In genomic region chr13:80992342-80992741, GRCm38 (mm10) we compare ENCODE assay signal across 19 mouse cellular contexts.
DNase-seq lines count a peak whose midpoint lies in the region; ATAC-seq lines count a peak whose summit lies in the region.
"Had no signal": no experiment of that assay in that cellular context is flagged by ENCODE, and none has a peak within 500 bp of the region (broad histone marks: within the 10 kb centered on the region; RNA-seq: fewer than 3 reads in every experiment).

No protein-coding gene starts in this region.

- peak; percentile 76 for ATAC-seq in heart, embryonic 11.5 days (replicated peaks; ENCODE audit: insufficient number of reproducible peaks, low FRiP score, low TSS enrichment)
- peak; percentile 69; the same call in 1 of the 2 replicates for ATAC-seq in lung, embryonic 15.5 days (ENCODE audit: borderline replicate concordance, extremely low read depth, low FRiP score, low TSS enrichment)
- ATAC-seq: forebrain, embryonic 16.5 days; inflammation-experienced regulatory T-cells, adult 6 months had no signal

- 42% methylated on average over 2 of the region's 2 CpGs for WGBS in heart, embryonic 11.5 days (ENCODE audit: insufficient replicate concordance)
- WGBS in lung, embryonic 15.5 days: 32% methylated on average over 2 of the region's 2 CpGs

- H3K4me3 ChIP-seq in heart, embryonic 11.5 days (ENCODE audit: low read depth, low read length): no peak overlapping the region
- H3K4me3 ChIP-seq in lung, embryonic 15.5 days: no peak overlapping the region
- H3K4me3 ChIP-seq: hindbrain, embryonic 10.5 days had no signal

- no peak overlapping the region for H3K9ac ChIP-seq in heart, embryonic 11.5 days (ENCODE audit: low read depth, low read length)
- no peak overlapping the region for H3K9ac ChIP-seq in lung, embryonic 15.5 days

- H3K9me3 ChIP-seq in heart, embryonic 11.5 days (replicated peaks; ENCODE audit: control insufficient read depth, low read length): no peaks in the 10 kb centered on the region
- H3K9me3 ChIP-seq in lung, embryonic 15.5 days: no peaks in the 10 kb centered on the region
- H3K9me3 ChIP-seq: hindbrain, embryonic 10.5 days had no signal

- H3K27me3 ChIP-seq in heart, embryonic 11.5 days (ENCODE audit: control insufficient read depth, insufficient read depth, low read length): no peaks in the 10 kb centered on the region
- H3K27me3 ChIP-seq in lung, embryonic 15.5 days: no peaks in the 10 kb centered on the region

- H3K4me1 ChIP-seq in heart, embryonic 11.5 days (ENCODE audit: control insufficient read depth, insufficient read depth, low read length): peaks cover 8% of the 10 kb centered on the region; the same call in 1 of the 2 replicates
- H3K4me1 ChIP-seq in lung, embryonic 15.5 days: 0 out of 2 replicates have a peak, but pooled peaks cover 3% of the 10 kb centered on the region
- H3K4me1 ChIP-seq: hindbrain, embryonic 10.5 days had no signal

- no peak for DNase-seq in heart, adult 9 months (ENCODE audit: low spot score in 2 of 2)
- DNase-seq in lung, adult 18-20 months: no peak
- peak; percentile 11 for DNase-seq in embryo, embryonic 11 days
- peak; percentile 5 for DNase-seq in hindlimb bud, embryonic 11.5 days (ENCODE audit: extremely low spot score, low read depth, low spot score)
- no peak for DNase-seq in kidney, postnatal 10 days
- no peak for DNase-seq in right cerebral cortex, postnatal 14 days
- DNase-seq: B cell, adult 2 months; cerebellum, adult 18-20 months; cerebellum, postnatal 25 days; gastrocnemius, postnatal 36 days; kidney, adult 2 months; kidney, postnatal 25 days; liver; thymus, postnatal 36 days had no signal

- H3K4me2 ChIP-seq in heart, embryonic 11.5 days: no peak overlapping the region
- no peak overlapping the region for H3K4me2 ChIP-seq in lung, embryonic 15.5 days

- H3K36me3 ChIP-seq in heart, embryonic 11.5 days (ENCODE audit: control insufficient read depth, insufficient read depth, low read length): no peaks in the 10 kb centered on the region
- no peaks in the 10 kb centered on the region for H3K36me3 ChIP-seq in lung, embryonic 15.5 days
- H3K36me3 ChIP-seq: hindbrain, embryonic 10.5 days had no signal

- peak overlapping the region; percentile 52; the same call in 1 of the 2 replicates for H3K27ac ChIP-seq in heart, embryonic 11.5 days (ENCODE audit: low read depth, low read length)
- H3K27ac ChIP-seq in lung, embryonic 15.5 days: no peak overlapping the region
- H3K27ac ChIP-seq: hindbrain, embryonic 10.5 days had no signal

Comparison
In these comparisons a context has a peak if more than half of its experiments do, and no peak if none do; other contexts are left out.
1. DNase-seq: peak in embryo, embryonic 11 days (single experiment) and hindlimb bud, embryonic 11.5 days (single experiment); none in heart, adult 9 months (0 of 2), lung, adult 18-20 months (0 of 2), kidney, postnatal 10 days (single experiment) and right cerebral cortex, postnatal 14 days (single experiment).